Mouse (Mus musculus) midbrain, embryonic 13.5 days (tissue): ENCODE measurements around the gene Ebf3. TPM values are rescaled to one million over a fixed set of nuclear protein-coding genes. Genes with fewer than 3 reads are reported as not detected.

ENCODE experiments used
- ATAC-seq: fragments of 200-750 bp; cut with Nextera tagmentation; 2 replicates; pipeline ENCODE4 v1.8.0; 2017; ENCODE audit warnings: mild to moderate bottlenecking, moderate TSS enrichment, moderate library complexity
- H3K27ac ChIP-seq: fragments of 300-500 bp; sonication (generic); 2 replicates; pipeline ENCODE4 v1.5.1; 2015; ENCODE audit warnings: inconsistent platforms, mild to moderate bottlenecking, moderate library complexity
- H3K27me3 ChIP-seq: fragments of 300-500 bp; sonication (generic); 2 replicates; pipeline ENCODE4 v1.6.1; 2015; ENCODE audit warnings: mild to moderate bottlenecking, inconsistent platforms
- H3K36me3 ChIP-seq: fragments of 300-500 bp; sonication (generic); 2 replicates; pipeline ENCODE4 v1.6.1; 2015; ENCODE audit warnings: mild to moderate bottlenecking, inconsistent platforms
- H3K4me1 ChIP-seq: fragments of 300-500 bp; sonication (generic); replicated peaks from 2 replicates; pipeline ENCODE4 v1.6.1; 2015; ENCODE audit warnings: inconsistent platforms
- H3K4me2 ChIP-seq: fragments of 300-500 bp; sonication (generic); replicated peaks from 2 replicates; pipeline ENCODE4 v1.6.1; 2015; ENCODE audit warnings: moderate library complexity, mild to moderate bottlenecking, inconsistent platforms
- H3K4me3 ChIP-seq: fragments of 300-500 bp; sonication (generic); replicated peaks from 2 replicates; pipeline ENCODE4 v1.5.1; 2015; ENCODE audit warnings: mild to moderate bottlenecking, inconsistent platforms
- H3K9ac ChIP-seq: fragments of 300-500 bp; sonication (generic); replicated peaks from 2 replicates; pipeline ENCODE4 v1.6.1; 2015; ENCODE audit warnings: mild to moderate bottlenecking, inconsistent platforms
- H3K9me3 ChIP-seq: fragments of 300-500 bp; sonication (generic); 2 replicates; pipeline ENCODE4 v1.6.1; 2016; ENCODE audit warnings: mild to moderate bottlenecking, inconsistent platforms
- WGBS: fragments of 180-500 bp; shearing (Covaris S2); methylation state at CpG from one replicate; pipeline ENCODE4 v1.1.7; 2015; 5-methylcytosine and 5-hydroxymethylcytosine counted together
- polyA plus RNA-seq: library from polyadenylated mRNA; unstranded; fragments of >200 nt; fragmentation: Nextera tagmentation; extraction: Ambion mirVana; gene quantifications from 2 replicates; pipeline ENCODE4 v1.2.1, GENCODE M21; 2015

Gene Ebf3
- polyA plus RNA-seq, 1 experiment from 2014 or later, result 18.2 TPM

GRCm38 (mm10) chr7:137300169-137300568, 14.1 kb downstream of the Ebf3 start:
- Histone ChIP-seq H3K36me3 (peaks cover 3% of the 10 kb centered on the region; the same call in 1 of the 2 replicates), H3K9ac (peak overlapping the region; percentile 15), H3K4me1 (peaks cover 95% of the 10 kb centered on the region), H3K9me3 (no peaks in the 10 kb centered on the region), H3K27me3 (peaks cover 17% of the 10 kb centered on the region), H3K4me2 (peak overlapping the region; percentile 59), H3K4me3 (no peak overlapping the region), H3K27ac (0 out of 2 replicates have a peak overlapping the region, but pooled peaks have one; percentile 2)
- no peak for ATAC-seq
- WGBS, result 50% methylated on average over 11 of the region's 11 CpGs

DNA sequence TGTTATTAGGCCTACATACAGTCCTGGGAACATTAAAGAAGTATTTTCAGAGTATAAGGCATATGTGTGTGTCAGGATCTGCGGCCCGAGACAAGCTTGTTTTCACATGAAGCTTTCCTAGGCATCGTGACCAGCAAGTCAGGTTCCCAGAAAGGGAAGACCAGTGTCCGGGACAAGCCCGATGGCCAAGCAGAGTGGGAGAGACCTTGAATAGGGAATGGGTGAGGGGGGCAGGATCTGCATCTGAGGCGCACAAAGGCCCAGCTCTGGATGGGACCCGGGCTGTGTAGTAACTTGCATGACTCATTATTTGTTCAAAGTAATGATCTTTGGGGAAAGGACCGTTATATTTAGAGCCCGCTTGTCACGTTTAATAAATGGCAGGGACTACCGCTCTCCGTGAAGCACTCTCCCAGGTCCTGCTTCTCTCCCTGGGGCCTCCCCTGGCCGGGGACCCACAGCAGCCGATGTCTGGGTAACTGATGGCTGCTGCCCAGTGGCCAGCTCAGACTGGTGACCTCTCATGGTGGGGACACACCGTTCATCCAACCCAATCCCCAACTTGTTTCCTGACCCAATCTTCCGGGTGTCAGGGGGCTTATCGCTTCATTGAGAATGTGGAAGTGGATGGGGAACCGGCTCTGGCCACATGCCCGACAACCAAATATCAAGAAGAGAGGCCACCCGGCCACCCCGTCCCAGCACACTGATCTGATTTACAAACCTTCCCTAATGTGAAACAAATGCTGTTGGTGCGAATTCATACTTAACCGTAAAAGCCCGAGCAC, 16.5 kb downstream of the Ebf3 start:
- H3K27me3 ChIP-seq, result peaks cover 11% of the 10 kb centered on the region; the same call in 1 of the 2 replicates
- H3K4me3 ChIP-seq, result no peak overlapping the region
- no peak overlapping the region for H3K9ac ChIP-seq
- no peak for ATAC-seq
- no peaks in the 10 kb centered on the region for H3K9me3 ChIP-seq
- peak overlapping the region; percentile 14; the same call in 1 of the 2 replicates for H3K4me2 ChIP-seq
- H3K36me3 ChIP-seq, result no peaks in the 10 kb centered on the region; the same call in 1 of the 2 replicates
- 0 out of 2 replicates have a peak overlapping the region, but pooled peaks have one; percentile 9 for H3K27ac ChIP-seq
- peaks cover 91% of the 10 kb centered on the region for H3K4me1 ChIP-seq
- WGBS, result 76% methylated on average over 24 of the region's 24 CpGs

DNA sequence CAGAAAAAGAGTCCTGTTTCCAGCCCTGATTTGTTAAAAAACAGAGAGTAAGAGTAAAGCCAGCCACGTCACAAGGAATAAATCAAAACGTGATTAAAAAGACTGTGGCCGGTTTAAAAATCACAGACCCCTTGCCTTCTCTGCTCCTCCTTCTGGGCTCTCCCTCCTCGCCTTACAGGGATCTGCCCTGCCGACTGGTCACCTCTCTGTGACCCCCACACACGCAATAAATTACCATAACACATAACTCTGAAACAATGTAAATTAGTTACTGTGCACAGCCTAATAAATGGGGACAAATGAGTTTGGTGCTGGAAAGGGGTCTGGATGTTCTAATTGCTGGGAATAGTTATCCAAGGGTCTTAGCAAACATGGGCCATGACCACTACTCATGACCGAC, 17.1 kb downstream of the Ebf3 start:
- Histone ChIP-seq H3K27ac (0 out of 2 replicates have a peak overlapping the region, but pooled peaks have one; percentile 9), H3K4me3 (no peak overlapping the region), H3K9me3 (no peaks in the 10 kb centered on the region), H3K4me1 (peaks cover 91% of the 10 kb centered on the region), H3K27me3 (peaks cover 11% of the 10 kb centered on the region; the same call in 1 of the 2 replicates), H3K9ac (no peak overlapping the region), H3K36me3 (no peaks in the 10 kb centered on the region; the same call in 1 of the 2 replicates), H3K4me2 (peak overlapping the region; percentile 14)
- ATAC-seq, result no peak
- 49% methylated on average over 7 of the region's 7 CpGs for WGBS

DNA sequence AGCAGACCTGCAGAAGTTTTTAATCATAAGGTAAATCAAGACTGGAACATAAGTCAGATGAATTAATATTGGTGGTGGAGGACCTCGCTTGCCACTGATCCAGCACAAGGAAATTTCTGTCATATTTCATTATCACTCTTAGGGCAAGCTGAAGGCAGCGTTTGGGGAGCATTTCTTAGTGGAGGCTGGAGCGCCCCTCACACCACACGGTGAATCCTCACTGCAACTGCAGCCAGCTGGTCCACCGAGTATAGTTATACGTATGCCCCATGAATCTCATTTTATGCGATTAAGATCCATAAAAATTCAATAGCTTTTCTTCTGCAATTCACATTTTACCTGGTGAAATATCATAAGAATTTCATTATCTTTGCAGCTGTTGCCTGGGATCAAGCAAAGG, 18.6 kb downstream of the Ebf3 start:
- 0 out of 2 replicates have a peak overlapping the region, but pooled peaks have one; percentile 16 for H3K27ac ChIP-seq
- H3K9ac ChIP-seq, result no peak overlapping the region
- peaks cover 90% of the 10 kb centered on the region for H3K4me1 ChIP-seq
- H3K4me2 ChIP-seq, result no peak overlapping the region
- peaks cover 11% of the 10 kb centered on the region; the same call in 1 of the 2 replicates for H3K27me3 ChIP-seq
- no peaks in the 10 kb centered on the region for H3K9me3 ChIP-seq
- H3K4me3 ChIP-seq, result no peak overlapping the region
- no peaks in the 10 kb centered on the region; the same call in 1 of the 2 replicates for H3K36me3 ChIP-seq
- ATAC-seq, result no peak
- WGBS, result 62% methylated on average over 7 of the region's 7 CpGs

DNA sequence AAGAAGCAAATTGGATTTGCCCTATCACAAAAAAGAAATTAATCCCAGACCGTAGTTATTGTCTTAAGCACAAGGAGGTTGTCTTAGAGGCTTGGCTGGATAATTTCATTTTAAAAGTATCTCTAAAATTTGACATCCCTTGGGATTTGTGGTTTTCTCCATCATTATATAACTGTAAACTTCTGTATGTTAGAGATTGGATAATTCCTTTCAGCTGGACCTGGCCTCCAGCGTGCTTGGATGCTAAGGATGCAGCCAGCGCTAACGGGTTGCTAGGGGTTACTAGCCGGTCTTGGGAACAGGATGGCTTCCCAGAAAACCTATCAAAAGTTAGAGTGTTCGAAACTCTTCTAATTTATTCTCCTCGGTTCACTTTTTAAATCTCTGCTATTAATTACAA, 19.8 kb downstream of the Ebf3 start:
- peaks cover under 1% of the 10 kb centered on the region; the same call in 1 of the 2 replicates for H3K27me3 ChIP-seq
- no peak overlapping the region for H3K4me2 ChIP-seq
- H3K9ac ChIP-seq, result no peak overlapping the region
- no peak overlapping the region for H3K27ac ChIP-seq
- no peak for ATAC-seq
- no peak overlapping the region for H3K4me3 ChIP-seq
- H3K4me1 ChIP-seq, result peaks cover 89% of the 10 kb centered on the region
- no peaks in the 10 kb centered on the region for H3K9me3 ChIP-seq
- WGBS, result 53% methylated on average over 7 of the region's 7 CpGs
- no peaks in the 10 kb centered on the region; the same call in 1 of the 2 replicates for H3K36me3 ChIP-seq

- no peak overlapping the region for H3K9ac ChIP-seq
- peak; percentile 58; the same call in 1 of the 2 replicates for ATAC-seq
- no peaks in the 10 kb centered on the region for H3K9me3 ChIP-seq
- no peak overlapping the region for H3K4me2 ChIP-seq
- H3K27me3 ChIP-seq, result no peaks in the 10 kb centered on the region
- H3K27ac ChIP-seq, result 0 out of 2 replicates have a peak overlapping the region, but pooled peaks have one; percentile 8
- H3K36me3 ChIP-seq, result no peaks in the 10 kb centered on the region
- H3K4me1 ChIP-seq, result peaks cover 79% of the 10 kb centered on the region
- H3K4me3 ChIP-seq, result no peak overlapping the region
- WGBS, result 50% methylated on average over 3 of the region's 3 CpGs
These were observed 24.8 kb downstream of the Ebf3 start for GRCm38 (mm10) chr7:137289290-137289957.

DNA sequence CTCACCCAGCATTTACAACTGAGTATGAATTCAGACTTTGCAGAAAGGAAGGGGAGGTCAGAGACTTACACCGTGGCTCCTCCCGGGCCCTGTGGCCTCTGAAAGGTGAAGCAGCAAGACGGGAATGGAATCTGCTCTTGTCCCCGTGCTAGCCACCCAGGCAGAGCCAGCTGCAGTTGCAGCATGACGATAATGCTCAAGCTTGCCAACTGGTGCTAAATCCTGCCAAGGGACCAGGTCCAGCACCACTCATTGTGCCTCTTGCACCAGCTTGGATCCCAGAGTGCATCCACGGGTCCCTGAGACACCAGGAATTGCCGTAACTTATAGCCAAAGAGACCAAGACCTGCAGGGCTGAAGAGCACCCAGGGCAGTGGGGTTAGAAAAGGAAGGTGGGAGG, 36.1 kb downstream of the Ebf3 start:
- ATAC-seq, result no peak
- H3K36me3 ChIP-seq, result no peaks in the 10 kb centered on the region
- H3K27me3 ChIP-seq, result no peaks in the 10 kb centered on the region
- 86% methylated on average over 7 of the region's 7 CpGs for WGBS
- 0 out of 2 replicates have a peak overlapping the region, but pooled peaks have one; percentile 5 for H3K27ac ChIP-seq
- peaks cover 49% of the 10 kb centered on the region for H3K4me1 ChIP-seq
- no peak overlapping the region for H3K9ac ChIP-seq
- no peak overlapping the region for H3K4me2 ChIP-seq
- no peak overlapping the region for H3K4me3 ChIP-seq
- no peaks in the 10 kb centered on the region for H3K9me3 ChIP-seq

DNA sequence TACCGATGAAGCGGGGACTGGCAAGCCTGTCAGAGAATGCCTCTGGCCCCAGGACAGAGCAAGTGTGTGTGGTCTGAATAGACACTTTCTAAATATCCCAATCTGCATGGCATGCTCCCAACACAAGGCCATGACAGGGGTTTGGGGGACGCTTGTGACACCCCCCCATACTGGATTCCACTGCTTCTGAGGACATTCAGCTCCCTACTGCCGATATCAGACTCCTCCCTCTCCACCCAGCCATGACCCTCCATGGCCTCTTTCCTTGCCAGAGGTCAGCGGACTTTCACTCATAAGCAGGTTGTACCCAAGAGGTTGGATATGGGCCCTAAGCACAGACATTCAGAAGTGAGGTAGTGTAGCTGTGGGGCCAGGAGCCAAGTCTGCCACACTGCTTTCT, 36.5 kb downstream of the Ebf3 start:
- 0 out of 2 replicates have a peak overlapping the region, but pooled peaks have one; percentile 5 for H3K27ac ChIP-seq
- no peak overlapping the region for H3K9ac ChIP-seq
- no peaks in the 10 kb centered on the region for H3K36me3 ChIP-seq
- H3K4me1 ChIP-seq, result peaks cover 54% of the 10 kb centered on the region
- no peak overlapping the region for H3K4me2 ChIP-seq
- H3K27me3 ChIP-seq, result no peaks in the 10 kb centered on the region
- no peak overlapping the region for H3K4me3 ChIP-seq
- H3K9me3 ChIP-seq, result no peaks in the 10 kb centered on the region
- WGBS, result 80% methylated on average over 5 of the region's 5 CpGs
- no peak for ATAC-seq

DNA sequence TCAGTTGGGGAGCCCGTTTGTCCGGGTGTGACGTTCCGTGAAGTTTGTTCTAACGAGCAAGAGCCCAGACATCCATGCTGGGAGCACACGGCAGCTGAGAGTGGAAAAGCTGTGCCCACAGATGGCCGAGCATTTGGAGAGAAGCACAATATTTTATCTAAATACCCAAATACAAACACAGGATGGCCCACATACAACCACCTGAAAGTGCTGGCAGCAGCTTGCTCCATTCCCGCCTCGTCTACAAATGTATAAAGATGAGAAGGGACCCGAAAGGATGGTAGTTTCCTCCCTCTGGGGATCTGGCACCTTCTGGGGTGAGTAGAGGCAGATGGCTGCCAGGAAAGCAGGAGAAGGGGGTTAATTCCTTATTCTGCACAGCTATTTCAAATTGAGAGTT, 42.0 kb downstream of the Ebf3 start:
- H3K27me3 ChIP-seq, result no peaks in the 10 kb centered on the region
- H3K27ac ChIP-seq, result no peak overlapping the region
- H3K4me2 ChIP-seq, result no peak overlapping the region
- H3K36me3 ChIP-seq, result no peaks in the 10 kb centered on the region
- no peak overlapping the region for H3K4me3 ChIP-seq
- no peak for ATAC-seq
- peaks cover 82% of the 10 kb centered on the region for H3K4me1 ChIP-seq
- H3K9ac ChIP-seq, result no peak overlapping the region
- H3K9me3 ChIP-seq, result no peaks in the 10 kb centered on the region
- 73% methylated on average over 10 of the region's 10 CpGs for WGBS

- ATAC-seq, result no peak; the same call in 1 of the 2 replicates
- Histone ChIP-seq H3K9ac (no peak overlapping the region), H3K27ac (peak overlapping the region; percentile 35; the same call in 1 of the 2 replicates), H3K9me3 (no peaks in the 10 kb centered on the region), H3K36me3 (no peaks in the 10 kb centered on the region), H3K4me3 (no peak overlapping the region), H3K27me3 (no peaks in the 10 kb centered on the region), H3K4me1 (peaks cover 94% of the 10 kb centered on the region), H3K4me2 (no peak overlapping the region)
- WGBS, result 72% methylated on average over 8 of the region's 8 CpGs
These were observed 45.6 kb downstream of the Ebf3 start for GRCm38 (mm10) chr7:137268452-137269155.

DNA sequence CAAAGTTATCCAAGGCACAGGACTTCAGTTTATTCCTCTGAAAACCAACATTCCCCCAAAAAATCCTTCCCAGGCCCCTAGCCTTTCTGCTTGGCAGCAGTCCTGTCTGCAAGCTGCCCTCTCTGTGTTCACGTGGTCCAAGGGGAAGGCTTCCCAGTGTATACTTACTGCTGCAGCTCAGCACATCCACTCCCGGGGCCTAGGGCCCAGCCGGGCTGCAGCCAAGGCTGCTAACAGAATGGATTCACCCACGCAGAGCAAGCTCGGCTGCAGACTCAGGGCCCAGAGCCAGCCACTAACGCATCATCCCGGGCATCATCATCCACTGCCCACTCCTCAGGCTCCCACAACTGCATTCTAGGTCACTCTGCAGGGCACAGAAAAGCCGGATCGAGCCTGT, 46.8 kb downstream of the Ebf3 start:
- no peaks in the 10 kb centered on the region for H3K9me3 ChIP-seq
- H3K27ac ChIP-seq, result peak overlapping the region; percentile 35; the same call in 1 of the 2 replicates
- ATAC-seq, result peak; percentile 43; the same call in 1 of the 2 replicates
- WGBS, result 64% methylated on average over 9 of the region's 9 CpGs
- peaks cover 94% of the 10 kb centered on the region for H3K4me1 ChIP-seq
- no peaks in the 10 kb centered on the region for H3K27me3 ChIP-seq
- peak overlapping the region; percentile 48; the same call in 1 of the 2 replicates for H3K4me2 ChIP-seq
- H3K9ac ChIP-seq, result 0 out of 2 replicates have a peak overlapping the region, but pooled peaks have one; percentile 34
- H3K4me3 ChIP-seq, result no peak overlapping the region
- H3K36me3 ChIP-seq, result no peaks in the 10 kb centered on the region
